Mouse (Mus musculus): ENCODE measurements around the gene Srd5a3. TPM values are rescaled to one million over a fixed set of nuclear protein-coding genes. Genes with fewer than 3 reads are reported as not detected.

Gene Srd5a3
- polyA plus RNA-seq, 1 experiment, result 56.9 TPM

GRCm38 (mm10) chr5:76177664-76178063 is 37.6 kb downstream of the Srd5a3 start:
- H3K36me3 ChIP-seq (ENCODE audit: control insufficient read depth, insufficient read depth, low read length), result no peaks in the 10 kb centered on the region
- H3K27ac ChIP-seq (ENCODE audit: insufficient read depth, low read depth, low read length), result no peak overlapping the region
- WGBS, result 82% methylated on average over 7 of the region's 7 CpGs
- no peaks in the 10 kb centered on the region for H3K4me1 ChIP-seq (ENCODE audit: control insufficient read depth, insufficient read depth, low read length)
- DNase-seq, result no peak
- H3K4me3 ChIP-seq (ENCODE audit: insufficient read depth, low read depth, low read length), result no peak overlapping the region
- H3K27me3 ChIP-seq (replicated peaks; ENCODE audit: control insufficient read depth, insufficient read depth, low read length), result no peaks in the 10 kb centered on the region
- TF ChIP-seq POLR2A (IDR thresholded peaks at IDR 0.05; ENCODE audit: low read depth, low read length), result no peak
- no peak for TF ChIP-seq CTCF (conservative IDR thresholded peaks at IDR 0.05; ENCODE audit: insufficient read depth, insufficient read length, low read depth, low read length)

- no peak for DNase-seq
- 98% methylated on average over 5 of the region's 5 CpGs for WGBS
- TF ChIP-seq POLR2A (IDR thresholded peaks at IDR 0.05; ENCODE audit: low read depth, low read length), result no peak
- TF ChIP-seq CTCF (conservative IDR thresholded peaks at IDR 0.05; ENCODE audit: insufficient read depth, insufficient read length, low read depth, low read length), result no peak
- Histone ChIP-seq H3K27me3 (replicated peaks; ENCODE audit: control insufficient read depth, insufficient read depth, low read length) (no peaks in the 10 kb centered on the region), H3K27ac (ENCODE audit: insufficient read depth, low read depth, low read length) (no peak overlapping the region), H3K36me3 (ENCODE audit: control insufficient read depth, insufficient read depth, low read length) (no peaks in the 10 kb centered on the region), H3K4me1 (ENCODE audit: control insufficient read depth, insufficient read depth, low read length) (no peaks in the 10 kb centered on the region), H3K4me3 (ENCODE audit: insufficient read depth, low read depth, low read length) (no peak overlapping the region)
Measured at GRCm38 (mm10) chr5:76179171-76179570, 39.1 kb downstream of the Srd5a3 start.

- peaks cover 3% of the 10 kb centered on the region; the same call in 1 of the 2 replicates for H3K4me1 ChIP-seq (ENCODE audit: control insufficient read depth, insufficient read depth, low read length)
- no peaks in the 10 kb centered on the region for H3K27me3 ChIP-seq (replicated peaks; ENCODE audit: control insufficient read depth, insufficient read depth, low read length)
- no peaks in the 10 kb centered on the region for H3K36me3 ChIP-seq (ENCODE audit: control insufficient read depth, insufficient read depth, low read length)
- H3K27ac ChIP-seq (ENCODE audit: insufficient read depth, low read depth, low read length), result no peak overlapping the region
- H3K4me3 ChIP-seq (ENCODE audit: insufficient read depth, low read depth, low read length), result no peak overlapping the region
- WGBS, result 83% methylated on average over 5 of the region's 5 CpGs
- DNase-seq, result no peak
- TF ChIP-seq CTCF (conservative IDR thresholded peaks at IDR 0.05; ENCODE audit: insufficient read depth, insufficient read length, low read depth, low read length) (no peak), POLR2A (IDR thresholded peaks at IDR 0.05; ENCODE audit: low read depth, low read length) (no peak)
Measured at GRCm38 (mm10) chr5:76179791-76180190, 39.7 kb downstream of the Srd5a3 start.

GRCm38 (mm10) chr5:76182326-76182725 is 42.3 kb downstream of the Srd5a3 start:
- Histone ChIP-seq H3K27me3 (replicated peaks; ENCODE audit: control insufficient read depth, insufficient read depth, low read length) (no peaks in the 10 kb centered on the region), H3K4me3 (ENCODE audit: insufficient read depth, low read depth, low read length) (no peak overlapping the region), H3K36me3 (ENCODE audit: control insufficient read depth, insufficient read depth, low read length) (no peaks in the 10 kb centered on the region), H3K27ac (ENCODE audit: insufficient read depth, low read depth, low read length) (no peak overlapping the region), H3K4me1 (ENCODE audit: control insufficient read depth, insufficient read depth, low read length) (peaks cover 3% of the 10 kb centered on the region; the same call in 1 of the 2 replicates)
- no peak for DNase-seq
- WGBS, result 47% methylated on average over 3 of the region's 3 CpGs
- TF ChIP-seq POLR2A (IDR thresholded peaks at IDR 0.05; ENCODE audit: low read depth, low read length), result no peak
- no peak for TF ChIP-seq CTCF (conservative IDR thresholded peaks at IDR 0.05; ENCODE audit: insufficient read depth, insufficient read length, low read depth, low read length)

GRCm38 (mm10) chr5:76183043-76183749 is 43.1 kb downstream of the Srd5a3 start:
- H3K4me1 ChIP-seq (ENCODE audit: control insufficient read depth, insufficient read depth, low read length), result peaks cover 3% of the 10 kb centered on the region; the same call in 1 of the 2 replicates
- no peak overlapping the region for H3K27ac ChIP-seq (ENCODE audit: insufficient read depth, low read depth, low read length)
- H3K27me3 ChIP-seq (replicated peaks; ENCODE audit: control insufficient read depth, insufficient read depth, low read length), result no peaks in the 10 kb centered on the region
- 39% methylated on average over 17 of the region's 17 CpGs for WGBS
- no peaks in the 10 kb centered on the region for H3K36me3 ChIP-seq (ENCODE audit: control insufficient read depth, insufficient read depth, low read length)
- no peak for DNase-seq
- peak overlapping the region; percentile 77 for H3K4me3 ChIP-seq (ENCODE audit: insufficient read depth, low read depth, low read length)
- no peak for TF ChIP-seq POLR2A (IDR thresholded peaks at IDR 0.05; ENCODE audit: low read depth, low read length)
- no peak for TF ChIP-seq CTCF (conservative IDR thresholded peaks at IDR 0.05; ENCODE audit: insufficient read depth, insufficient read length, low read depth, low read length)

- TF ChIP-seq POLR2A (IDR thresholded peaks at IDR 0.05; ENCODE audit: low read depth, low read length) (peak; percentile 66), CTCF (conservative IDR thresholded peaks at IDR 0.05; ENCODE audit: insufficient read depth, insufficient read length, low read depth, low read length) (no peak)
- peak; percentile 97 for DNase-seq
- under 1% methylated on average over 62 of the region's 62 CpGs for WGBS
- Histone ChIP-seq H3K4me1 (ENCODE audit: control insufficient read depth, insufficient read depth, low read length) (peaks cover 3% of the 10 kb centered on the region; the same call in 1 of the 2 replicates), H3K27me3 (replicated peaks; ENCODE audit: control insufficient read depth, insufficient read depth, low read length) (no peaks in the 10 kb centered on the region), H3K27ac (ENCODE audit: insufficient read depth, low read depth, low read length) (peak within 1 kb of the TSS; percentile 52; the same call in 1 of the 2 replicates), H3K4me3 (ENCODE audit: insufficient read depth, low read depth, low read length) (peak within 1 kb of the TSS; percentile 95), H3K36me3 (ENCODE audit: control insufficient read depth, insufficient read depth, low read length) (no peaks in the 10 kb centered on the region)
Measured at GRCm38 (mm10) chr5:76183750-76184261, 43.7 kb downstream of the Srd5a3 start, which contains the start of gene Tmem165. Tmem165 (plus strand) TSS chr5:76183880.

Measured in kidney, adult 2 months (tissue).